Mouse (Mus musculus): ENCODE results near the gene Tmsb4x. TPM values are rescaled to one million over a fixed set of nuclear protein-coding genes. Genes with fewer than 3 reads are reported as not detected.

Tmsb4x gene
- total RNA-seq, 2 experiments from 2014 or later: 1,652 to 1,714 TPM

DNA sequence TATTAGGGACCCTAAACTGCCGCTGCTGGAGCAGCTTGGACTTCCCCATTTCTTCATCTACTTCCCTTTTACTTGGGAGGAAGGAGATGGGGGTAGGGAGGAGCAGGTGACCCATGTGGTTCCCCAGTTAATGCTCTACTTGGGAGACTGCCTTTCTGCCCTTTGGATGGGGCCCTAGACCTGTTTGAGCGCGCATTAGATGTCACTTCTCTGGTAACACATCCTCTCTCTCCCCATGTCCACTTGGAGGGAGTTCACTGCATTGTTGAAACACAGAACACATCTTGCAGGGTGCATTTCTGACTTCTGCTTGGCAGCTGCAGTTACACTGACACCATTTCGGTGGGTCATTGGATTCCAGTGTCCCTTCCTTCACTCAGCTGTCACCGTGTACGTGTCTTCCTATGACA lies 1.2 kb upstream of the Tmsb4x start:
- TF ChIP-seq CTCF (conservative IDR thresholded peaks at IDR 0.05): no peak
- H3K4me3 ChIP-seq: peak overlapping the region; percentile 75; the same call in 1 of the 2 replicates
- no peak for DNase-seq (ENCODE audit: low spot score in 2 of 2)
- H3K27ac ChIP-seq: peak overlapping the region; percentile 98

DNA sequence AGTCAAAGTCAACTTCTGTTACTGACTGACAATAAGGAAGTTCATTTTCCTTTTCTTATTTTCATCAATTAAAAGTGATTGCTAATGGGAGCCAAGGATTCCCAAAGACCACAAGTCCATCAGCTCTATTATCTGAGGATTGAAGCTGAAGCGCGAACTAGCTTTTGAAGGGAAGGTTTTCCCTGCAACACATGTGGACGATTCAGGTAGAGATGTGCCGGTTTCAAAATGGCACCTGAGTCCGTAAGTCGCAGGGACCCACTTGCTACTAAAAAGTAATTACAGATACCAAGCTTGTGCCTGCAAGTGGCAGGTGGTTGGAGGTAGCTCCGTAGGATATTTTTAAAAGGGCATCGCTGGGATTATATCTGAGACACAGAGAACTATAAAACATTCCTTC lies 713 bp upstream of the Tmsb4x start:
- Histone ChIP-seq H3K4me3 (peak overlapping the region; percentile 75), H3K27ac (peak overlapping the region; percentile 98)
- no peak for DNase-seq (ENCODE audit: low spot score in 2 of 2)
- TF ChIP-seq CTCF (conservative IDR thresholded peaks at IDR 0.05): no peak

- TF ChIP-seq CTCF (conservative IDR thresholded peaks at IDR 0.05): no peak
- DNase-seq (ENCODE audit: low spot score in 2 of 2): peak in 1 of 2 experiments; percentile 23
These were observed 652 bp downstream of the Tmsb4x start for GRCm38 (mm10) chrX:167208506-167208820.

DNA sequence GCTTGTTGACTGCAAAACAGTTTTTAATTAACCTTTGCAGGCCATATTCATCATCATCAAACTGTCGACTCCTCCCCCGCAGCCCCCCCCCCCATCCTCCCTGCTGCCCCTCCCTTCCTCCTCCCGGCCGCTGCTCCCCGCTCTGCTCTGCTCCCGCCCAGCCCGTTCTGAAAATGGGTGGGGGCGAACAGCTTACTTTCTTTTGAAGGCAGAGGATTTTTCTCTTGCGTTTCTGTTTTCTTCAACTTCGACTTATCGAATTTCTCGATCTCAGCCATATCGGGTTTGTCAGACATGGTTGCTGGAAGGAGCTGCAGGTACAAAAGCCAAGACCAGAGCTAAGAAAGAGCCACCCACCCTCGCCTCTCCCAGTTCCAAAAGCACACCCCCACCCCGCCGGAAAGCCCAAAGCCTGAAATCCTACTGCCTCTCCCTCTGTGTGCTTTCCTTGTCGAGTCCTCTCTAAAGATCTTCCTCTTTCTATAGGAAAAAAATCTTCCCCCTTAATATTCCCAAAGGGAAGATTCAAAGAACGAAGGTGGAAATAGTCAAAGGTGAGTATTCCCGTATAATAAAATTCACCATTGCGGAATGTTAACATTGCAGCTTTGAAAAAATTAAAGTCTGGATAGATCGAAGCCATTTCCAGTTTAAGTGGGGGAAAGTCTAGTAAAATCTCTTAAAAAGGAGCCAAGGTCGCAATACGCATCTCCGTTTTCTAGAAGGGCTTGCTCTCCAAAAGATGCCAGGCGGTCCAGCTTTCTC lies 1.2 kb downstream of the Tmsb4x start:
- TF ChIP-seq CTCF (conservative IDR thresholded peaks at IDR 0.05): no peak
- H3K4me3 ChIP-seq: peak overlapping the region; percentile 75
- peak in 1 of 2 experiments; percentile 25 for DNase-seq (ENCODE audit: low spot score in 2 of 2)
- H3K27ac ChIP-seq: peak overlapping the region; percentile 98

More at GRCm38 (mm10) chrX:167208506-167208820, 652 bp downstream of the Tmsb4x start:
- Histone ChIP-seq H3K4me3 (peak overlapping the region; percentile 75), H3K27ac (peak overlapping the region; percentile 98)

DNA sequence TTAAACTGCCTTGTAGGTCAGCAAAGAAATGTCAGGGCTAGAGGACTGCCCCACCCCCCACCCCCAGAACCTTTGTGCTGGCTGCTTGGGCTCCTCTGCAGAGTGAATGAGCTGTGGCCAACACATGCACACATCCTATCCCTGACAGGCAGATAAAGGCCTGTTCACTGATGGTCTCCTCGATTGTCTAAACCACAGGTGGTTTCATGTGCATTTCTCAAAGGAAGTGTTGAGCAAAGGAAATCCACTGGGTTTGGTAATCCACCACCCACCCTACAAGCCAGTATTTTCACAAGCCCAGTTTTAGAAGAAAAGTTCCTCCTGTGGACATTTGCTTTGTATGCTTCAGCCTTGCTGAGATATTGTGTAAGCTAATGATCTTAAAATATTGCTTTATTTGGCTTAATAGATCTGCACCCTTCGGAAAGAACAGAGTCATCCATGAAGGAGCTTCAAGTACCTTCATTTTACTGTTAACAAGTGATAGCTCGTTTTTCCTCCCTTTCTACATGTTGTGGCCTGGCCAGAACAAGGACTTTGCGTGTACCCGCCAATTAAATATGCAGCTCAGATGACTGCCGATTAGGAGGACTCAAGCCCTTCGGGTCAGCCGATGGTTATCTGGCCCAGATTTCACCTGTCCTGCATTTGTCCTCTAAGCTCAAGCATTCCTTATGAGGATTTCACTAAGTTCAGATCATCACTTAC lies 3.1 kb downstream of the Tmsb4x start:
- no peak for DNase-seq (ENCODE audit: low spot score in 2 of 2)
- no peak for TF ChIP-seq CTCF (conservative IDR thresholded peaks at IDR 0.05)
- peak overlapping the region; percentile 75 for H3K4me3 ChIP-seq
- peak overlapping the region; percentile 98 for H3K27ac ChIP-seq

DNA sequence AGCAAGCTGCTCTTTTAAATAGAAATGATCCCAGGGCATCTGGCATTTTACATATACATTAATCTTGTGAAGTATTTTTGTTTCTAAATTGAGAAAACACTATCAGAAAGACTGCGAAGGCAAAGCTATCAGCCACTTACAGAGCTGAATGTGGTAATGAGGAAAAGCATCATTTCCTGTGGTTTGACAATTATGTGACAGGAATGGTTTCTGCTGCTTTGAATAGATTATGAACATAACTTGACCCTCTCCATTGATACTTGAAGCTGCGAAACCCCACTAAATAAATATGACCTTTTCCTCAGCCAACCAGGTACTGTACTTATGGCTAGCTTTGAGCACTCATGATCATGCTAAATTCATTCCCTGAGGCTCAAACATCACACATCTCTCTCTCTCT lies 7.8 kb downstream of the Tmsb4x start:
- H3K4me3 ChIP-seq: no peak overlapping the region
- no peak for DNase-seq (ENCODE audit: low spot score in 2 of 2)
- H3K27ac ChIP-seq: no peak overlapping the region
- TF ChIP-seq CTCF (conservative IDR thresholded peaks at IDR 0.05): no peak

DNA sequence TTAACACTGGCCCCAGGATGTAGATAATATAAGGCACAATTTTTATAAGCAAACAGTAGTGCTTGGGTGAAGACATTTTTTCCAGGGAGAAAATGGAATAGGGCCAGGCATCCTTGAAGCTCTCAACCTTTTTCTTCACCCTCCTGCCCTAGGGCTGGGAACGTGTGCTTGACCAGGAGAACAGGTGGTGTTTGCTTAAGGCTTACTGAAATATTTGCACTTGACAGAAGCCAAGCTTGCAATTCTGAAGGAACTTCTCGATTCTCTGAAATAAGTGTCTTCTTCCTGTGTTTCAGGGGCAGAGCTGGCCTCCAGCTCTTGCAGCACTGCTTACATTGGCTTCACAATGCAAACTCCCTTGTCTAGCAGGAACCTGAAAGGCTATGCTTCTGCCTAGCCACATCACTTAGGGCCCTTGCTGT lies 13.9 kb downstream of the Tmsb4x start:
- H3K4me3 ChIP-seq: no peak overlapping the region
- no peak overlapping the region for H3K27ac ChIP-seq
- TF ChIP-seq CTCF (conservative IDR thresholded peaks at IDR 0.05): no peak
- DNase-seq (ENCODE audit: low spot score in 2 of 2): no peak

GRCm38 (mm10) chrX:167186306-167186705 lies 22.8 kb downstream of the Tmsb4x start:
- no peak for TF ChIP-seq CTCF (conservative IDR thresholded peaks at IDR 0.05)
- Histone ChIP-seq H3K27ac (no peak overlapping the region), H3K4me3 (no peak overlapping the region)
- no peak for DNase-seq (ENCODE audit: low spot score in 2 of 2)

- Histone ChIP-seq H3K4me3 (no peak overlapping the region), H3K27ac (peak overlapping the region; percentile 39; the same call in 1 of the 2 replicates)
- no peak for TF ChIP-seq CTCF (conservative IDR thresholded peaks at IDR 0.05)
- DNase-seq (ENCODE audit: low spot score in 2 of 2): no peak
These were observed 25.6 kb downstream of the Tmsb4x start for GRCm38 (mm10) chrX:167183535-167183934.

DNA sequence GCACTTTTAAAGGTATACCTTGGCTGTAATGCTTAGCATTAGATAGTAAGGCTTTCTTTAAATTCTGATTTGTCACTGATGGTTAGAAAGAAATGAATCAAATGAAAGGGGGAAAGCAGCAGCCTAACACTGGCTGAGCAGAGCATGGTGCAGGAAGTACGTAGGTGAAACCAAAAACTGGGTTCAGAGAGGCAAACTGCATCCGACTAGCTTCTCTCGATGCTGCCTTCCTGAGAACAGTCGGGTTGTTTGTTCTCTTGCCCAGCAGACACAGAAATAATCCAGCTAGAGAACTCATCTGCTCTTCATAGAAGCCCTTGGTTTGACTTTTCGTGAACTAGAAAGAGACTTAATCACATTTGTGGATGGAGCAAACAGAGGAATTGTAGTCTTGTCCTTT lies 26.7 kb downstream of the Tmsb4x start:
- no peak for TF ChIP-seq CTCF (conservative IDR thresholded peaks at IDR 0.05)
- H3K4me3 ChIP-seq: no peak overlapping the region
- H3K27ac ChIP-seq: peak overlapping the region; percentile 36; the same call in 1 of the 2 replicates
- no peak for DNase-seq (ENCODE audit: low spot score in 2 of 2)

DNA sequence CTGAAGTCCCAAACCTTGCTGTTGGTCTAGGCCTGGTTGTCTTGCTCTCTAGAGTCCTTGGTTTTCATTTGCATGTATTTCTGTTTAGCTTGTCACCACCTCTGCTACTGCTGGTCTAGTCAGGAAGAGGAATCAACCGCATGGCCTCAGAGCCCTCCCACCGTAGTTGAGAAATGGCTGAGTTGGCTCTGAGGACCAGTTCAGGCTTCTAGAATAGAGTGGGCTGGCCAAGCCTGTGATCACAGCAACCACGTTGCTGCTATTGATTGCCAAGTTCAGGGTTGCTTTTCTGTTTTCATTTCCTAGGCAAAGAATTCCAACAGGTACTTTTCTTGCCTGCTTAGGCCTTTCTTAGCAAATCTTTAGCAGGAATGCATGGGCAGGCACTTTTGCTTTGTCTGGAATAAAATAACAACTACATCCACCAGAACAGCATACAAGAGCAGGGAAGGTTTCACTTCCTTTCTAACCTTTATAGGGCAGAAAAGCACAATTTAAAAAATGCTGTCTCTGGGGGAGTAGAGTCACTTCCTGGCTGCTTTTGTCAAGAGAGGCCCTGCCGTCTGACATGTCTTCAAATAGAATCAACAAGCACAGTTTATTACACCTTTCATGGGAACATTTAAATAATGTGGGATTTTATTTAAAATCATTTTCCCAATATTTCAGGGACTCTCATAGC lies 29.0 kb downstream of the Tmsb4x start:
- H3K4me3 ChIP-seq: no peak overlapping the region
- DNase-seq (ENCODE audit: low spot score in 2 of 2): no peak
- peak overlapping the region; percentile 46; the same call in 1 of the 2 replicates for H3K27ac ChIP-seq
- TF ChIP-seq CTCF (conservative IDR thresholded peaks at IDR 0.05): no peak

DNA sequence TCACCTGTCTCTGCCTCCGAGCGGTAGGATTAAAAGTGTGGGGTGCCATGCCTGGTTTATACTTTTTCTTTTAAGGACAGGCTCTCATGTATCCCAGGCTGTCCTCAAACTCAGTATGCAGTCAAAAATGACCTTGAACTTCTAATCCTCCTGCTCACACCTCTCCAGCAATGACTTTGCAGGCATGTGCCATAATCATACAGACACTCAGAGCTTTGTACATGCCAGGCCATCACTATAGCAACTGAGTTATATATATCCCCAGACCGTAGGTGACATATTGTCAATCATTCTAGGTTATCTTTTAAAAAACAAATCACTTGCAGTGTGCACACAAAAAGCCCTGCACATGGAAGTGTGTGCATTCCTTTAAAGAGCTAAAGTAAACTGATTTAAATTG lies 29.6 kb downstream of the Tmsb4x start:
- H3K4me3 ChIP-seq: no peak overlapping the region
- DNase-seq (ENCODE audit: low spot score in 2 of 2): no peak
- H3K27ac ChIP-seq: peak overlapping the region; percentile 46; the same call in 1 of the 2 replicates
- TF ChIP-seq CTCF (conservative IDR thresholded peaks at IDR 0.05): no peak

DNA sequence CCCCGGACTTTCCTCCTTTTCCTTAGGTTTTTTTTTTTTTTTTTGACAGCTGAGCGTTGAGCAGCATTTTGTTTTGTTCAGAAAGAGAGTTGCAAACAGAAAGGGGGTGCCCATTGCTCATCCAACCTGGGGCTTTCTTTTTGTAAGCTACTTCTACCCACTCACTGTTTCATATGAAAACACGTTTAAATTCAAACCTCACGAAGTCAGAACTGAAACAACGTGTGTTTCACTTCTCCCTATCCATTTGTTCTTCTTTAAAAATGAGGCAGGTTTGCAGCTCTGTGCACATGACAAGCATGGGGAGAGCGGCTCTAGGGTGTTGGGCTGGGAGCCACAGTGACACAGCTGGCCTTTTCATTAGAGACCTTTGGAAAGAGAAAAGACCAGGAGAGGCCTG lies 33.8 kb downstream of the Tmsb4x start:
- Histone ChIP-seq H3K27ac (no peak overlapping the region), H3K4me3 (no peak overlapping the region)
- DNase-seq (ENCODE audit: low spot score in 2 of 2): no peak
- TF ChIP-seq CTCF (conservative IDR thresholded peaks at IDR 0.05): no peak

All from layer of hippocampus, adult 2 months (tissue).